Mouse (Mus musculus): Measurements from ENCODE around the gene Fnbp1. TPM values are rescaled to one million over a fixed set of nuclear protein-coding genes. Genes with fewer than 3 reads are reported as not detected.
A peak's percentile ranks its signal among the peaks of the same experiment; 100 is the strongest.

The Fnbp1 gene
- polyA plus RNA-seq, 1 experiment from 2014 or later = 15.3 TPM

DNA sequence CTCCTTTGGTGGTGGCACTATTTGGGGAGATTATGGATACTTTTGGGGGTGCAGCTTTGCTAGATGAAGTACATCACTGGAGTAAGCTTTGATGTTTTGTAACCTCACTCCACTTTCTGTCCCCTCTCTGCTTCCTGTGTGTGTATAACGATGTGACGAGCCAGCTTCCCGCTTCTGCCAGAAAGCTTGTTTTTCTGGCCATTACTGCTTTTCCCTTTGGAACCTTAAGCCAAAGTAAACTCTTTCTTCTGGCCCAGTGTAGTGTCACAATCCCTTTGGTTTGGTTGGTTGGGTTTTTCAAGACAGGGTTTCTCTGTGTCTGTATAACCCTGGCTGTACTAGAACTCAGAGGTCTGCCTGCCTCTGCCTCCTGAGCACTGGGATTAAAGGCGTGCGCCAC lies 19.0 kb downstream of the Fnbp1 start:
- no peaks in the 10 kb centered on the region for H3K9me3 ChIP-seq
- H3K9ac ChIP-seq (replicated peaks) = no peak overlapping the region
- no peaks in the 10 kb centered on the region for H3K27me3 ChIP-seq
- peaks cover 24% of the 10 kb centered on the region for H3K4me1 ChIP-seq (replicated peaks)
- ATAC-seq (ENCODE audit: insufficient number of reproducible peaks, insufficient read depth, low FRiP score, low TSS enrichment, low read depth) = no peak
- no peaks in the 10 kb centered on the region for H3K36me3 ChIP-seq
- no peak overlapping the region for H3K27ac ChIP-seq
- H3K4me2 ChIP-seq = no peak overlapping the region
- WGBS = 85% methylated on average over 5 of the region's 5 CpGs
- H3K4me3 ChIP-seq (replicated peaks) = no peak overlapping the region

DNA sequence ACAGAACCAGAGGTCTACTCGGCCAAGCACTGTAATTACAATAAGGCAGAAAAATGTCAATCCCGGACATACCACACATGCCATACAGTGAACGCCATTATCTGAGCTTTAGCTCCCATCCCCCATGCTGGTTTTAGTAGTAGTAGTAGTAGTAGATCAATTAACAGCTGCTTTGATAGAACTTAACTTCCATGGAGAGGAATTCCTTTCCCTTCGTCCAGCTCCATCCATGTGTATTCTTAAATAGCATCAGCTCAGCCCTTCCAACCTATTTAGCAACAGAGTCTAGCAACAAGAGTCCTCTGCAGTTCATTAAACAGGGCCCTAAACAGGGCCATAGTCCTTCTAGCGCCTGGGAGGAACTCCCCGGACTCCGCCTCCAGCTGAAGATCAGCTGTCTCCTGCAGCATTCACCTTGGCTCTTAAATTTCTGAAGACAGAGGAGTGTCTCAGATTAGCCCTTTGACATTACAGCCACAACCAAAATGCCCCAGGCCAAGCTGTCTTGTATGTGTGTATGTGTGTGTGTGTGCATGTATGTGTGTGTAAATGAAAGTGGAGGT lies 20.6 kb downstream of the Fnbp1 start:
- peaks cover 13% of the 10 kb centered on the region for H3K4me1 ChIP-seq (replicated peaks)
- H3K4me2 ChIP-seq = no peak overlapping the region
- no peak overlapping the region for H3K27ac ChIP-seq
- H3K9me3 ChIP-seq = no peaks in the 10 kb centered on the region
- H3K4me3 ChIP-seq (replicated peaks) = no peak overlapping the region
- H3K27me3 ChIP-seq = no peaks in the 10 kb centered on the region
- no peaks in the 10 kb centered on the region for H3K36me3 ChIP-seq
- 76% methylated on average over 7 of the region's 7 CpGs for WGBS
- ATAC-seq (ENCODE audit: insufficient number of reproducible peaks, insufficient read depth, low FRiP score, low TSS enrichment, low read depth) = no peak
- no peak overlapping the region for H3K9ac ChIP-seq (replicated peaks)

DNA sequence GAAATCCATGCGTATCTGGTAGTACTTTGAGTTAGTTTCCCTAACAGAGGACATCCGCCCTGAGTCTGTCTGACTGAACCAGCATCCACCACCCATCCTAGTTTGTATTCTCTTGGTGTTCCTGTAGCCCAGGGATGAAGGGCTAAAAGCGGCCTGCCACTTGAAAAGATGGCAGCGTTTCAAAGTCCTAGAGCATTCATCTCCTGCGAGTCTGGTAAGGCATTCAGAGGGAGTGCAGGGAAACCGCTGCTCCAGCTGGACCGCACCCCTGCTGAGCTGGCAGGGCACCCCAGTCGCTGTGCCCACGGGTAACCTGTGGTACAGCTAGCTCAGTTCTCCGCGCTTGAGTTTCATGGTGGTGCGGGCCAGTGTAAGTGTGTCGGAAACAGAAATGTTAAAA lies 22.0 kb downstream of the Fnbp1 start:
- peaks cover 22% of the 10 kb centered on the region for H3K4me1 ChIP-seq (replicated peaks)
- no peaks in the 10 kb centered on the region for H3K27me3 ChIP-seq
- H3K9ac ChIP-seq (replicated peaks) = no peak overlapping the region
- no peak overlapping the region for H3K4me3 ChIP-seq (replicated peaks)
- no peak for ATAC-seq (ENCODE audit: insufficient number of reproducible peaks, insufficient read depth, low FRiP score, low TSS enrichment, low read depth)
- no peaks in the 10 kb centered on the region for H3K36me3 ChIP-seq
- no peaks in the 10 kb centered on the region for H3K9me3 ChIP-seq
- 76% methylated on average over 13 of the region's 13 CpGs for WGBS
- H3K27ac ChIP-seq = no peak overlapping the region
- no peak overlapping the region for H3K4me2 ChIP-seq

DNA sequence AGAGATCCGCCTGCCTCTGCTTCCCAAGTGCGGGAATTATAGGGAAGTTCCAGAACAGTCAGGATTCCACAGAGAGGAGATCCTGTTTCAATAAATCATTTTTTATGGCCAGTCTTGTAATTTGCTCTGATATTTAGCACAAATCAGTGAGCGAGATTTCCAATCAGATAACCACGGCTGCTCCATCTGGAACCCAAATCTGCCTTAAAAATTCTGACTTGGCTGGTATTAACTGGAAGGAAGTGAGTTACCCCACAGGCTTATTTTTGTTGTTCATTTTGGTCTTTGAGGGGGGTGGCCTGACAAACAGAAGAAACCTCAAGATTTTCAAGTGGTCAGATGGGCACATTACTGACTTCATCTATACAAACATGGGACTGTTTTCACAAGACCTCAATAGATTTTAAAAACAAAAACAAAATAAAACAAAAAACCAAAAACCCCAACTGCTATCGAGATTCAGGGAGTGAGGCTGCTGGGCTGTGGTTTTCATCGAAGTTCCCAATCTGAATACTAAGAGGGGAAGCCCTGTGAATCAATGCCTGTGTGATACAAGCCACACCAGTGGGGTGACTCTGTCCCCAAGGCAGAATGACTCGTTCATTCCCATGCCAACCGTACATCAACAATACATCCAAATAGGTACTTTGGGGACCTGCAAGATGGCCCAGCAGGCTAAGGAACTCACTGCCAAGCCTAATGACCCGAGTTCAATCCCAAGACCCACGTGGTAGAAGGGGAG lies 23.0 kb downstream of the Fnbp1 start:
- WGBS = 89% methylated on average over 10 of the region's 10 CpGs
- Histone ChIP-seq H3K4me3 (replicated peaks) (no peak overlapping the region), H3K4me1 (replicated peaks) (peaks cover 17% of the 10 kb centered on the region), H3K27me3 (no peaks in the 10 kb centered on the region), H3K36me3 (no peaks in the 10 kb centered on the region), H3K4me2 (no peak overlapping the region), H3K27ac (no peak overlapping the region), H3K9me3 (peaks cover 5% of the 10 kb centered on the region; the same call in 1 of the 2 replicates), H3K9ac (replicated peaks) (no peak overlapping the region)
- no peak for ATAC-seq (ENCODE audit: insufficient number of reproducible peaks, insufficient read depth, low FRiP score, low TSS enrichment, low read depth)

DNA sequence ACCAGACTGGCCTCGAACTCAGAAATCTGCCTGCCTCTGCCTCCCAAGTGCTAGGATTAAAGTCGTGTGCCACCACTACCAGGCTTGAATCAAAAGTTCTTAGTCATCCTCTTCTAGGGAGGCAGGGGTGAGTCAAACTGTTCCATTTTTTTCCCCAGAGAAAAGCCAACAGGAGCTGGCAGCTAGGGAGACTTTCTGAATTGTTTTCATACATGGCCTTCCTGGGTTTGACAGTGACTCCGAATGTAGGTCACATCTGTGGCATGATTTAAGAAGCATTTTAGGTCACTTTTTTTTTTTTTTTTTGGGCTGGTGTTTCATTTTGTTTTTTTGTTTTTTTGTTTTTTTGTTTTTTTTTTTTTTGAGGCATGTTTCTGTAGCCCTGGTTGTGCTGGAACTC lies 23.6 kb downstream of the Fnbp1 start:
- Histone ChIP-seq H3K4me1 (replicated peaks) (peaks cover 17% of the 10 kb centered on the region), H3K27ac (no peak overlapping the region), H3K4me2 (no peak overlapping the region), H3K36me3 (no peaks in the 10 kb centered on the region), H3K9ac (replicated peaks) (no peak overlapping the region), H3K4me3 (replicated peaks) (no peak overlapping the region), H3K9me3 (peaks cover 6% of the 10 kb centered on the region; the same call in 1 of the 2 replicates), H3K27me3 (no peaks in the 10 kb centered on the region)
- no peak for ATAC-seq (ENCODE audit: insufficient number of reproducible peaks, insufficient read depth, low FRiP score, low TSS enrichment, low read depth)
- WGBS = 90% methylated on average over 3 of the region's 3 CpGs

DNA sequence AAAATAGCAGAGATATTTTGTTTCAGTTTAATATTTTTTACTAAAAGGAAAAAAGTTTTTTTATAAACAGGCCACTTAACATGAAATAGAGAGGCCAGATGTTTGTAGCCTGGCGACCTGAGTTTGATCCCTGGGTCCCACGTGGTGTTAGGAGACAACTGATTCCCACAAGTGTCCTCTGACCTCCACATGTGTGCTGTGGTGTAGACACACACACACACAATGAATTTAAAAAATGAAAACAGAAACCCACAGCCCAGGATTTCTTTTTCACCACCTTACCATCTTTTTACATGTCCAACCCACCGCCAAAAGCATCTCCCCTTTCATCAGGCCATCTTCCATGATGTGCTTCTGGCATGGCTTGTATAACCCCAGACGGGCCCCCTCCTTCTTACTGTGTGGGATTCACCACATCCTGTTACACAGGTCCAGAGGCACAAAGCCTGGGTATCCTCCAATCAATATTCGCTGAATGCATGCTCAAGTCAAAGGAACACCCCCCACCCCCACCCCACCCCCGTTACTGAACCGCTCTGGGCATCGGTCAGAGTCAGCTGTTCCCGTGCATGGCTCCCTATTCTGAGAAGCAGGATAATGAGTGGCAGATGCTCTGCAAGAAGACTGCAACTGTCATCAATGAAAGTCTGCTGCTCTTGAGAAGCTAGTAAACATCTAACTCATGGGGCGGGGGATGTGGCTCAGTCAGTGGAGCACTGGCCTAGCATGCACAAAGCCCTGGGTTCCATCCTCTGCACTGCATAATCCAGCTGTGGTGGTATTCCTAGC lies 25.7 kb downstream of the Fnbp1 start:
- Histone ChIP-seq H3K4me2 (no peak overlapping the region), H3K9ac (replicated peaks) (no peak overlapping the region), H3K4me3 (replicated peaks) (no peak overlapping the region), H3K36me3 (0 out of 2 replicates have a peak, but pooled peaks cover 4% of the 10 kb centered on the region), H3K4me1 (replicated peaks) (peaks cover 17% of the 10 kb centered on the region), H3K9me3 (peaks cover 6% of the 10 kb centered on the region; the same call in 1 of the 2 replicates), H3K27ac (peak overlapping the region; percentile 68; the same call in 1 of the 2 replicates), H3K27me3 (no peaks in the 10 kb centered on the region)
- WGBS = 46% methylated on average over 10 of the region's 10 CpGs
- ATAC-seq (ENCODE audit: insufficient number of reproducible peaks, insufficient read depth, low FRiP score, low TSS enrichment, low read depth) = no peak

DNA sequence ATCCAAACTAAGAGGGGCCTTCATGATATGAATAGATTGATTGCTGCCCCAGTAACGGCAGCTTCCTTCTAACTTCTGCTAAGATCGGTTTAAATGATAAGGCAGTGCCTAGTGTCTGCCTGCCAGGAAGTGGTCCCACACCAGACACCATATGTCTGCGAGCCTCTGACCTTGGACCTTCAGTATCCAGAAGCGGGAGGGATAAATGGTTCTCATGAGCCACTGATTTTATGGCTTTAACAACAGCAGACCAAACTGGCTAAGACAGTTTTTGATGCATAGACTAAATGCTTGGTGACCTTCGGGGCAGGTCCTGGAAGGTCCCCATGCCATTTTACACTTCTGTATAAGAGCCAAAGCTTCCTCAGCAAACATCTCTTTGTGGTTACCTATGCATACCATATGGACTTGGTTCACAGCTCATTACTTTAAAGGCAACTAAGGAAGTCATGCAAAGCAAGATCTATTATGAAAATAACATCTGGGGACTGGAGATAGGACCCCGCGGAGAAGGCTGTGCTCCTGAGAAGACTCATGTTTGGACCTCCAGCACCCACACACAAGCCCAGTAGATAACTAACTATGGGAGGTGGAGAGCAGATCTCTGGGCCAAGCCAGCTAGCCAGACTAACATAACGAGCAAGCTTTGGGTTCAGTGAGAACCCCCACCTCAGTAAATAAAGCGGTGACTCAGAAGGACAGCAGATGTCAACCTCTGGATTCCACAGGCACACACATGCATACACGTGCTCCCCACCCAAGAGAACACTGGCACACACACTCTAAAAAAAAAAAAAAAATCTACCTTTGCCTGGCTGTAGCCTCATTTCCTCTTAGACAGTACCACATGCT lies 26.5 kb downstream of the Fnbp1 start:
- Histone ChIP-seq H3K9ac (replicated peaks) (no peak overlapping the region), H3K4me1 (replicated peaks) (peaks cover 20% of the 10 kb centered on the region), H3K4me2 (no peak overlapping the region), H3K36me3 (0 out of 2 replicates have a peak, but pooled peaks cover 4% of the 10 kb centered on the region), H3K27ac (peak overlapping the region; percentile 68), H3K27me3 (no peaks in the 10 kb centered on the region), H3K9me3 (peaks cover 6% of the 10 kb centered on the region; the same call in 1 of the 2 replicates), H3K4me3 (replicated peaks) (no peak overlapping the region)
- WGBS = 38% methylated on average over 10 of the region's 10 CpGs
- no peak for ATAC-seq (ENCODE audit: insufficient number of reproducible peaks, insufficient read depth, low FRiP score, low TSS enrichment, low read depth)

DNA sequence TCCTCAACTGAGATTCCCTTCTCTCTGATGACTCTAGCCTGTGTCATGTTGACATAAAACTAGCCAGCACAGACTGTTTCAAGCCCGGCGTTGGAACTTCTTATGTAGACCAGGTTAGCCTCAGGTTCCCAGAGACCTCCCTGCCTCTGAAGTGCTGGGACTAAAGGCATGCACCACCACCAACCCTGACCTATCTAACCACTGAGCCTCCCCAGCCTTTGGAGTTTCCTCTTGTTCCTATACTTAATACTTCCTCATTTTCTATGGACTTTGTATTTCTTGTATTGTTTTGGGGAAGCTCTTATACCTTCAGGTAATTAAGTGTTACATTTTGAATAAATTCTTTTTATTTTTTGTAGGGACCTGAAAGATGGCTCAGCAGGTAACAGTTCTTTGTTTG lies 27.6 kb downstream of the Fnbp1 start:
- WGBS = 96% methylated on average over 2 of the region's 2 CpGs
- H3K4me1 ChIP-seq (replicated peaks) = peaks cover 20% of the 10 kb centered on the region
- ATAC-seq (ENCODE audit: insufficient number of reproducible peaks, insufficient read depth, low FRiP score, low TSS enrichment, low read depth) = no peak
- no peak overlapping the region for H3K4me2 ChIP-seq
- H3K27me3 ChIP-seq = no peaks in the 10 kb centered on the region
- H3K4me3 ChIP-seq (replicated peaks) = no peak overlapping the region
- H3K36me3 ChIP-seq = 0 out of 2 replicates have a peak, but pooled peaks cover 4% of the 10 kb centered on the region
- H3K9me3 ChIP-seq = peaks cover 6% of the 10 kb centered on the region; the same call in 1 of the 2 replicates
- no peak overlapping the region for H3K9ac ChIP-seq (replicated peaks)
- H3K27ac ChIP-seq = no peak overlapping the region

DNA sequence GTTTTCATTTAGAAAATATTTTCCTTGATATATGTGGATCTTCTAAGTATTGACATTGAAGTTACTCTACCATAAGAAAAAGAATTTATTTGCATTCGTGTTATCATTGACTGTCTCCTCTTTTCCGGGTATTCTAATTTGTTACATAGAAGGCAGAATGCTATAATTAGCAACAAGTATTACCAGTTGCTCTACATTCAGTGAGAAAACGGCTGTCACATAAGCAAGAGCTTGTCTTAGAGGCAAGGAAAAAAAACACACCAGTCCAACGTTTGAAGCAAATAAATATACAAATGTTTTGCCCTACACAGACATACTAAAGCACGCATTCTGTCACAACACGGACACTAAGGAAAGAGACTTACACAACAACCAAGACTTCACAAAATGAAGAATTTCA lies 30.1 kb downstream of the Fnbp1 start:
- Histone ChIP-seq H3K9me3 (peaks cover 6% of the 10 kb centered on the region; the same call in 1 of the 2 replicates), H3K27ac (no peak overlapping the region), H3K9ac (replicated peaks) (no peak overlapping the region), H3K27me3 (no peaks in the 10 kb centered on the region), H3K4me1 (replicated peaks) (peaks cover 35% of the 10 kb centered on the region), H3K4me2 (no peak overlapping the region), H3K4me3 (replicated peaks) (no peak overlapping the region), H3K36me3 (0 out of 2 replicates have a peak, but pooled peaks cover 4% of the 10 kb centered on the region)
- ATAC-seq (ENCODE audit: insufficient number of reproducible peaks, insufficient read depth, low FRiP score, low TSS enrichment, low read depth) = no peak
- WGBS = 63% methylated on average over 6 of the region's 6 CpGs

DNA sequence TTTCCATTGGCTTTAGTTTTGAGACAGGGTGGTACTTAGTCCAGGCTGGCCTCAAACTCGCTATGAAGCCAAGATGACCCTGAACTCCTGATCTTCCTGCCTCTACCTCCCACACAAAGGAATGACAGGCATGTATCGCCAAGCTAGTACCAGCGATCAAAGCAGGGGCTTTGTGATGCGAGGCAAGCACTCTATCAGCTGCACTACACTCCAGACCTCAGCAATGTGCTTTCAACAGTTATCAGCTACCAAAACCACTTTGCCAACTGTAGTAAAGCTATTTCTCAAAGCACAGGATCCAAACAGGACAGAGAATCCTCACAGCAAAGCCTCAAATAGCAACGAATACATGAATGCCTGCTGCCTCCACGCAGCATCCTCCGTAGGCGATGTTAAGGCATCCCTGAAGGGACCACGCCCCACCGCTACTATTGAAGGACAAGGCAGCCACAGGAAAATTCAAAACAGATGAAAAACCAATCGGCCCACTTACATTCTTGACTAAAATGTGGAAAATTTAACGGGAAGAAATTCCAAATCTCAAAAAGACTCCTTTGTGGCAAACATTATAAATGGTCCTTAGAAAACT lies 31.8 kb downstream of the Fnbp1 start:
- H3K9ac ChIP-seq (replicated peaks) = no peak overlapping the region
- no peak overlapping the region for H3K4me2 ChIP-seq
- H3K27ac ChIP-seq = 0 out of 2 replicates have a peak overlapping the region, but pooled peaks have one; percentile 29
- H3K27me3 ChIP-seq = no peaks in the 10 kb centered on the region
- 0 out of 2 replicates have a peak, but pooled peaks cover 4% of the 10 kb centered on the region for H3K36me3 ChIP-seq
- ATAC-seq (ENCODE audit: insufficient number of reproducible peaks, insufficient read depth, low FRiP score, low TSS enrichment, low read depth) = no peak
- peaks cover 6% of the 10 kb centered on the region; the same call in 1 of the 2 replicates for H3K9me3 ChIP-seq
- peaks cover 21% of the 10 kb centered on the region for H3K4me1 ChIP-seq (replicated peaks)
- 77% methylated on average over 12 of the region's 12 CpGs for whole genome bisulfite sequencing
- H3K4me3 ChIP-seq (replicated peaks) = no peak overlapping the region

Measured in limb, embryonic 12.5 days (tissue).